Mouse (Mus musculus): ENCODE data around the gene Camk1g.

Gene Camk1g

DNA sequence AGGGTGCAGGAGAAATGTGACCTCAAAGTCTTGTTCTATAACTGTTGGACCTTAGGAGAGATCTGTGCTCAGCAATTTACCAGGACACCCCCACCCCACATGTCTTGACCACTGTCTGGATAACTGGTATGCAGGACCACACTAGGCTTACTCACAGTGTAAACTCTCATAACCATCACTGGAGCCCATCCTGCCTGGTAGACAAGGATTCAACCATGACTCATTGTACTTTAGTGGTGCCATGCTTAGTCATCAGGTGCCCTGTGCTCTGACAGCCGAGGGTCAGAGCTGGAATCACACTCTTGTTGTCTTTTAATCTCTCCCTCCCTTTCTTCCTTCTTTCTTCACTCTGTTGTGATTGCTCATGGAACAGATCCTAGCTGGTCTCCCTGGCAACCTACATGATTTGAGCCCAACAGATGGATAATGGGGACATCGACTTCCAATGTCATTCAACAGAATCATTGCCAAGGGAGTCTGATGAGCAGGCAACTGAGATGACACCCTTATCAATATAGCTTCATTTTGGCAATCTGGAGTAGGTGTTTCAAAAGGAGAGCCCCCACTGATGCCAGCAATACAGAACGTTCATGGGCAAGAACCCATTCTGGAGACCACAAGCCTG lies 71.8 kb downstream of the Camk1g start:
- no peak for DNase-seq

Measured in liver (tissue).